ENCODE assay signal across 9 mouse cellular contexts in the genomic region with DNA sequence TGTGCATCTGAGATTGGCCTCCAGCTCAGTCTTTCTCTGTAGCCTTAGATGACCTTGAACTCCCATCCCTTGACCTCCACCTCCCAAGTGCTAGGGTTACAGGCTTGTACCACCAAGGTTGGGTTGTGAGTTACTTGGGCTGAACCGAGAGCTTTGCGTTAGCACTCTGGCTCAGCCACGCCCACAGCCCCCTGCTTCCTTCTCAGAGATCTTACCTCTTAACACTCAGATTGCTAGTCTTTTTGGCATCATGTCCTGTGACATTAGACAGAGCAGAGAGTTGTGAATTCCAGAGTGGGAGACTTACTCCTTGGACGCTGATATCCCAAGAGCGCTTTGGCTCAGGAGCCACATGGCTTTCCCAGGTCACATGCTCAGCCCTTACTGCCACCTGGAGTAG. TPM values are rescaled to one million over a fixed set of nuclear protein-coding genes. Genes with fewer than 3 reads are reported as not detected.
DNase-seq lines count a peak whose midpoint lies in the region; ATAC-seq lines count a peak whose summit lies in the region.
"Had no signal": no experiment of that assay in that cellular context is flagged by ENCODE, and none has a peak within 500 bp of the region (broad histone marks: within the 10 kb centered on the region; RNA-seq: fewer than 3 reads in every experiment).

No protein-coding gene starts in this region.

- peak overlapping the region; percentile 72 for H3K4me2 ChIP-seq in kidney, embryonic 14.5 days (replicated peaks; ENCODE audit: low read depth, low read length)
- peak overlapping the region; percentile 81 for H3K4me2 ChIP-seq in hindbrain, embryonic 13.5 days
- H3K4me2 ChIP-seq in midbrain, embryonic 15.5 days = peak overlapping the region; percentile 85

- DNase-seq in kidney, postnatal 25 days = no peak
- DNase-seq in urinary bladder, adult 2 months (ENCODE audit: low spot score) = no peak
- no peak for DNase-seq in right cerebral cortex, postnatal 14 days
- DNase-seq in right cerebral cortex, postnatal 4 days = no peak

- H3K4me3 ChIP-seq in kidney, embryonic 14.5 days (ENCODE audit: low read length) = no peak overlapping the region
- H3K4me3 ChIP-seq in brown adipose tissue, adult 24 weeks (ENCODE audit: insufficient read depth, low read depth, low read length) = peak overlapping the region; percentile 84; the same call in 1 of the 2 replicates
- peak overlapping the region; percentile 68; the same call in 1 of the 2 replicates for H3K4me3 ChIP-seq in hindbrain, embryonic 13.5 days
- no peak overlapping the region for H3K4me3 ChIP-seq in midbrain, embryonic 15.5 days

- H3K36me3 ChIP-seq in kidney, embryonic 14.5 days (ENCODE audit: control insufficient read depth, insufficient read depth, low read length) = peaks cover 15% of the 10 kb centered on the region; the same call in 1 of the 2 replicates
- peaks cover 21% of the 10 kb centered on the region for H3K36me3 ChIP-seq in hindbrain, embryonic 13.5 days
- H3K36me3 ChIP-seq in midbrain, embryonic 15.5 days (replicated peaks) = peaks cover 13% of the 10 kb centered on the region; the same call in 1 of the 2 replicates

- H3K27ac ChIP-seq in kidney, embryonic 14.5 days (ENCODE audit: low read depth, low read length) = no peak overlapping the region
- no peak overlapping the region; the same call in 1 of the 2 replicates for H3K27ac ChIP-seq in brown adipose tissue, adult 24 weeks (replicated peaks; ENCODE audit: low read depth, low read length)
- peak overlapping the region; percentile 86; the same call in 1 of the 2 replicates for H3K27ac ChIP-seq in hindbrain, embryonic 13.5 days
- H3K27ac ChIP-seq in midbrain, embryonic 15.5 days = no peak overlapping the region

- H3K9me3 ChIP-seq in kidney, embryonic 14.5 days (ENCODE audit: control insufficient read depth, low read length) = no peaks in the 10 kb centered on the region
- no peaks in the 10 kb centered on the region for H3K9me3 ChIP-seq in hindbrain, embryonic 13.5 days
- no peaks in the 10 kb centered on the region for H3K9me3 ChIP-seq in midbrain, embryonic 15.5 days

- peaks cover 16% of the 10 kb centered on the region for H3K4me1 ChIP-seq in kidney, embryonic 14.5 days (ENCODE audit: control insufficient read depth, insufficient read depth, low read length)
- peaks cover 11% of the 10 kb centered on the region for H3K4me1 ChIP-seq in brown adipose tissue, adult 24 weeks (ENCODE audit: control insufficient read depth, insufficient read depth, insufficient read length, low read length)
- peaks cover 27% of the 10 kb centered on the region for H3K4me1 ChIP-seq in hindbrain, embryonic 13.5 days (replicated peaks)
- peaks cover 23% of the 10 kb centered on the region for H3K4me1 ChIP-seq in midbrain, embryonic 15.5 days

- H3K27me3 ChIP-seq in kidney, embryonic 14.5 days (ENCODE audit: control insufficient read depth, insufficient read depth, low read length) = no peaks in the 10 kb centered on the region
- H3K27me3 ChIP-seq in hindbrain, embryonic 13.5 days = no peaks in the 10 kb centered on the region
- H3K27me3 ChIP-seq in midbrain, embryonic 15.5 days (replicated peaks) = no peaks in the 10 kb centered on the region

- peak overlapping the region; percentile 57; the same call in 1 of the 2 replicates for H3K9ac ChIP-seq in kidney, embryonic 14.5 days (ENCODE audit: low read depth, low read length)
- peak overlapping the region; percentile 82 for H3K9ac ChIP-seq in hindbrain, embryonic 13.5 days
- no peak overlapping the region for H3K9ac ChIP-seq in midbrain, embryonic 15.5 days

- 62% methylated on average over 5 of the region's 5 CpGs for WGBS in kidney, embryonic 14.5 days
- 73% methylated on average over 5 of the region's 5 CpGs for WGBS in hindbrain, embryonic 13.5 days
- 71% methylated on average over 5 of the region's 5 CpGs for WGBS in midbrain, embryonic 15.5 days

- no peak for ATAC-seq in kidney, embryonic 14.5 days (ENCODE audit: low FRiP score, low TSS enrichment)
- ATAC-seq in hindbrain, embryonic 13.5 days (ENCODE audit: low FRiP score) = no peak
- no peak for ATAC-seq in midbrain, embryonic 15.5 days (replicated peaks)

RNA-seq across cellular contexts. Expression of a gene that starts 1.4 kb away (rescaled TPM):
- 125 and 160 TPM in 2 replicates for polyA plus RNA-seq in kidney, embryonic 14.5 days (2014; fragmentation: Nextera tagmentation; extraction: Ambion mirVana)
- 111 and 158 TPM in 2 replicates for polyA plus RNA-seq in brown adipose tissue, adult 24 weeks (2012; ENCODE audit: insufficient read depth, insufficient read length, missing spikeins)
- polyA plus RNA-seq in hindbrain, embryonic 13.5 days (2015; fragmentation: Nextera tagmentation; extraction: Ambion mirVana) = 77.9 and 86.6 TPM in 2 replicates
- polyA plus RNA-seq in midbrain, embryonic 15.5 days (2015; fragmentation: Nextera tagmentation; extraction: Ambion mirVana) = 57.3 and 58.1 TPM in 2 replicates
- 60.7 and 70.4 TPM in 2 replicates for polyA plus RNA-seq in urinary bladder, adult 2 months (2012; rRNA removed)

RNA-seq across cellular contexts. Expression of a gene that starts 10.3 kb away (rescaled TPM):
- not detected in 2 replicates for polyA plus RNA-seq in kidney, embryonic 14.5 days (2014; fragmentation: Nextera tagmentation; extraction: Ambion mirVana)
- polyA plus RNA-seq in brown adipose tissue, adult 24 weeks (2012; ENCODE audit: insufficient read depth, insufficient read length, missing spikeins) = not detected in 2 replicates
- 22.7 and 49.7 TPM in 2 replicates for polyA plus RNA-seq in hindbrain, embryonic 13.5 days (2015; fragmentation: Nextera tagmentation; extraction: Ambion mirVana)
- 6.8 and 7.6 TPM in 2 replicates for polyA plus RNA-seq in midbrain, embryonic 15.5 days (2015; fragmentation: Nextera tagmentation; extraction: Ambion mirVana)
- polyA plus RNA-seq in urinary bladder, adult 2 months (2012; rRNA removed) = not detected in 2 replicates
- polyA plus RNA-seq: gonadal fat pad, adult 2 months had no signal

RNA-seq across cellular contexts. Expression of a gene that starts 18.7 kb away (rescaled TPM):
- 0.08 TPM in 1 of 2 replicates, not detected in the other for polyA plus RNA-seq in kidney, embryonic 14.5 days (2014; fragmentation: Nextera tagmentation; extraction: Ambion mirVana)
- polyA plus RNA-seq in brown adipose tissue, adult 24 weeks (2012; ENCODE audit: insufficient read depth, insufficient read length, missing spikeins) = not detected in 2 replicates
- polyA plus RNA-seq in hindbrain, embryonic 13.5 days (2015; fragmentation: Nextera tagmentation; extraction: Ambion mirVana) = not detected in 2 replicates
- 0.06 TPM in 1 of 2 replicates, not detected in the other for polyA plus RNA-seq in midbrain, embryonic 15.5 days (2015; fragmentation: Nextera tagmentation; extraction: Ambion mirVana)
- not detected in 2 replicates for polyA plus RNA-seq in urinary bladder, adult 2 months (2012; rRNA removed)

RNA-seq across cellular contexts. Expression of a gene that starts 56.8 kb away (rescaled TPM):
- 0.85 and 1.5 TPM in 2 replicates for polyA plus RNA-seq in kidney, embryonic 14.5 days (2014; fragmentation: Nextera tagmentation; extraction: Ambion mirVana)
- polyA plus RNA-seq in brown adipose tissue, adult 24 weeks (2012; ENCODE audit: insufficient read depth, insufficient read length, missing spikeins) = not detected in 2 replicates
- 0.22 and 0.39 TPM in 2 replicates for polyA plus RNA-seq in hindbrain, embryonic 13.5 days (2015; fragmentation: Nextera tagmentation; extraction: Ambion mirVana)
- 0.31 TPM in 1 of 2 replicates, not detected in the other for polyA plus RNA-seq in midbrain, embryonic 15.5 days (2015; fragmentation: Nextera tagmentation; extraction: Ambion mirVana)
- 9.8 and 10.2 TPM in 2 replicates for polyA plus RNA-seq in urinary bladder, adult 2 months (2012; rRNA removed)

Comparison
In these comparisons a context has a peak if more than half of its experiments do, and no peak if none do; other contexts are left out.
1. H3K4me3 ChIP-seq: peak in brown adipose tissue, adult 24 weeks (single experiment) and hindbrain, embryonic 13.5 days (single experiment); none in kidney, embryonic 14.5 days (single experiment) and midbrain, embryonic 15.5 days (single experiment).
2. Peak in every context shown above with its lines, with median percentiles within 50 percentile points of each other: H3K4me2 ChIP-seq.